8 mouse cellular contexts compared by ENCODE assay signal in the genomic region with DNA sequence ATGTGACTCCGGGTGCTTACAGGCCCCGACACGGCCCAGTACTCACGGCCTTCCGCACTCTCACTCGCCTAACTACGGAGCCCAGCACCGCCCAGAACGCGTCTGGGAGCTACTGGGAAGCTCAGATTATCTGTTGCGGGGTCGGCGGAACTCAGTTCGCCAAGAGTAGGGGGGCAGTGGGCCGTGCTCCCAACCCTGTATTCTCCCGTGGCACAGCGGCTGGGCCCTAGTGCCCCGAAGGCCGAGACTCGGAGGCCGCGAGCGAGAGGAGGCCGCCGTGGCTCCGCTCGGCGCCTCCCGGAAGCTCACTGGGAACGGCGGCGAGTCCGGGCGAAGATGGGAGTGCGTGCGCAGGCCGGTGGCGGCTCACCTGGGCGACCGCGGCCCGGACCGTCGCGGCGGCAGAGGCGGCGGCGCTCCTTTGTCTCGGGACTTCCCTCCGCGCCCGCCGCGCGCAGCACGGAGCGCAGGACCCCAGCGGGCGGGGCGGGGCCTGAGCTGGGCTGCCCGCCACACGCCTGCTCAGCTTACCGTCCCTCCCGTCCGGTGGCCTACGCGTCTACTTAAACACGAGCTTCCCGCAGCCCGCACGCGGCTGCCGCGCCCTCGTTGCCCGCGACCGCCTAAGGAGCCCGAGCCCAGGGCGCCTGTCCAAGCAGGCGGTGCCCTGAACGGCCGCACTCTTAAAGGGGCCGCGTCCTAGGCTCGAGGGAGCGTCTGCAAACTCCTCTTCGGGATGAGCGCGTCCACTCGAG. TPM values are rescaled to one million over a fixed set of nuclear protein-coding genes. Genes with fewer than 3 reads are reported as not detected.
A peak's percentile ranks its signal among the peaks of the same experiment; 100 is the strongest.
DNase-seq lines count a peak whose midpoint lies in the region; ATAC-seq and TF ChIP-seq lines count a peak whose summit lies in the region.

No protein-coding gene starts in this region.

- no peaks in the 10 kb centered on the region for H3K27me3 ChIP-seq in ES-Bruce4 (ENCODE audit: control insufficient read depth, insufficient read depth, low read length, poor library complexity, severe bottlenecking)
- no peaks in the 10 kb centered on the region for H3K27me3 ChIP-seq in neural tube, embryonic 14.5 days (ENCODE audit: control insufficient read depth, insufficient read depth, low read length)

- intact Hi-C loops in heart, postnatal 36 days (cut with DNase I): loop anchor here (2.0 to 5.0 kb wide), 4 partner anchors 88 to 256 kb away; partner anchors contain the start of genes BC003965, Clcn7, Cramp1l and Ift140

- peak; percentile 98 for DNase-seq in brain, embryonic 14.5 days (ENCODE audit: low read depth)
- peak; percentile 54 for DNase-seq in fat pad, adult 2 months (ENCODE audit: extremely low read depth, low read depth, low spot score)
- DNase-seq in heart, postnatal 36 days: peak; percentile 91 to 99
- peak; percentile 82 to 93 for DNase-seq in layer of hippocampus, adult 8-10 months (ENCODE audit: low spot score in 2 of 2)
- DNase-seq in lung, adult 2 months: peak; percentile 96
- peak; percentile 92 for DNase-seq in testis, postnatal 14 days (ENCODE audit: low spot score)

- H3K9ac ChIP-seq in ES-Bruce4 (ENCODE audit: low read depth, poor library complexity, severe bottlenecking): peak overlapping the region; percentile 91
- H3K9ac ChIP-seq in neural tube, embryonic 14.5 days (replicated peaks; ENCODE audit: low read depth, low read length): peak overlapping the region; percentile 87

- TF ChIP-seq CTCF in ES-Bruce4 (IDR thresholded peaks at IDR 0.05; ENCODE audit: low read depth, low read length): no peak
- no peak for TF ChIP-seq CTCF in brain, embryonic 14.5 days (IDR thresholded peaks at IDR 0.05; ENCODE audit: borderline replicate concordance, extremely low read depth, insufficient read depth, insufficient read length)
- no peak for TF ChIP-seq CTCF in lung, adult 2 months (IDR thresholded peaks at IDR 0.05; ENCODE audit: insufficient read depth, low read length)

- no peak for TF ChIP-seq POLR2A in ES-Bruce4 (IDR thresholded peaks at IDR 0.05; ENCODE audit: insufficient read depth, low read length)
- TF ChIP-seq POLR2A in brain, embryonic 14.5 days (IDR thresholded peaks at IDR 0.05; ENCODE audit: borderline replicate concordance, extremely low read depth, insufficient read depth, insufficient read length, poor library complexity, severe bottlenecking): peak; percentile 98
- TF ChIP-seq POLR2A in lung, adult 2 months (IDR thresholded peaks at IDR 0.05; ENCODE audit: borderline replicate concordance, extremely low read depth, low read depth, low read length): peak; percentile 47; the same call in 1 of the 2 replicates

- no peak for TF ChIP-seq EP300 in ES-Bruce4 (IDR thresholded peaks at IDR 0.05; ENCODE audit: insufficient read depth, low read depth, low read length)

- peak overlapping the region; percentile 96 for H3K4me2 ChIP-seq in neural tube, embryonic 14.5 days (ENCODE audit: low read depth, low read length)

- peak overlapping the region; percentile 89 for H3K27ac ChIP-seq in ES-Bruce4 (ENCODE audit: insufficient read depth, low read length)
- peak overlapping the region; percentile 99 for H3K27ac ChIP-seq in neural tube, embryonic 14.5 days (ENCODE audit: low read depth, low read length)

- WGBS in lung, adult 2 months: under 1% methylated on average over 92 of the region's 92 CpGs
- under 1% methylated on average over 87 of the region's 92 CpGs for WGBS in neural tube, embryonic 14.5 days

- peak overlapping the region; percentile 95 for H3K4me3 ChIP-seq in ES-Bruce4 (ENCODE audit: low read depth, low read length)
- H3K4me3 ChIP-seq in lung, adult 2 months (replicated peaks; ENCODE audit: extremely low read depth, low read depth, low read length): peak overlapping the region; percentile 92
- peak overlapping the region; percentile 76 for H3K4me3 ChIP-seq in neural tube, embryonic 14.5 days (ENCODE audit: low read depth, low read length)

- peaks cover 22% of the 10 kb centered on the region for H3K36me3 ChIP-seq in ES-Bruce4 (ENCODE audit: control insufficient read depth, insufficient read depth, low read length, poor library complexity, severe bottlenecking)
- H3K36me3 ChIP-seq in neural tube, embryonic 14.5 days (ENCODE audit: control insufficient read depth, insufficient read depth, low read length): peaks cover 7% of the 10 kb centered on the region

- H3K4me1 ChIP-seq in ES-Bruce4 (ENCODE audit: control insufficient read depth, insufficient read depth, low read length): peaks cover 2% of the 10 kb centered on the region
- H3K4me1 ChIP-seq in lung, adult 2 months (ENCODE audit: control insufficient read depth, insufficient read depth, low read length): peaks cover 24% of the 10 kb centered on the region
- peaks cover 21% of the 10 kb centered on the region for H3K4me1 ChIP-seq in neural tube, embryonic 14.5 days (ENCODE audit: control insufficient read depth, insufficient read depth, low read length)

- no peaks in the 10 kb centered on the region for H3K9me3 ChIP-seq in ES-Bruce4 (replicated peaks; ENCODE audit: control insufficient read depth, insufficient read depth, low read length, poor library complexity, severe bottlenecking)
- H3K9me3 ChIP-seq in neural tube, embryonic 14.5 days (ENCODE audit: control insufficient read depth, low read length): no peaks in the 10 kb centered on the region

- ATAC-seq in neural tube, embryonic 14.5 days (ENCODE audit: low read depth): peak; percentile 91

RNA-seq across cellular contexts. Expression of gene Ube2i, which starts 1.3 kb away (rescaled TPM):
- 430 and 432 TPM in 2 replicates for polyA plus RNA-seq in ES-Bruce4 (2011; ENCODE audit: insufficient read depth, insufficient read length, low read depth, missing spikeins)
- 481 and 573 TPM in 2 replicates for polyA plus RNA-seq in brain, embryonic 14.5 days (2012; rRNA removed)
- 10 to 100 TPM; 84.3 to 95.1 TPM for total RNA-seq in heart, postnatal 36 days (2021)
- 100 to 1,000 TPM; 212 to 231 (median 228) TPM for total RNA-seq in layer of hippocampus, adult 8-10 months (2022)
- polyA plus RNA-seq in lung, adult 2 months (2012; rRNA removed): 138 and 178 TPM in 2 replicates
- 405 and 444 TPM in 2 replicates for polyA plus RNA-seq in neural tube, embryonic 14.5 days (2014; fragmentation: Nextera tagmentation; extraction: Ambion mirVana)

RNA-seq across cellular contexts. Expression of gene Baiap3, which starts 17.0 kb away (rescaled TPM):
- polyA plus RNA-seq in ES-Bruce4 (2011; ENCODE audit: insufficient read depth, insufficient read length, low read depth, missing spikeins): 1.3 and 1.6 TPM in 2 replicates
- 15.6 and 16.6 TPM in 2 replicates for polyA plus RNA-seq in brain, embryonic 14.5 days (2012; rRNA removed)
- under 1 TPM; 0.42 to 0.43 TPM for total RNA-seq in heart, postnatal 36 days (2021)
- total RNA-seq in layer of hippocampus, adult 8-10 months (2022): 10 to 100 TPM in 3 of 4 experiments, 1 to 10 TPM in 1; 9.6 to 16.7 (median 11.0) TPM
- 23.8 and 28.3 TPM in 2 replicates for polyA plus RNA-seq in lung, adult 2 months (2012; rRNA removed)
- 5.8 and 7.1 TPM in 2 replicates for polyA plus RNA-seq in neural tube, embryonic 14.5 days (2014; fragmentation: Nextera tagmentation; extraction: Ambion mirVana)

RNA-seq across cellular contexts. Expression of gene Prss34, which starts 25.1 kb away (rescaled TPM):
- polyA plus RNA-seq in ES-Bruce4 (2011; ENCODE audit: insufficient read depth, insufficient read length, low read depth, missing spikeins): not detected in 2 replicates
- 0.08 and 0.19 TPM in 2 replicates for polyA plus RNA-seq in brain, embryonic 14.5 days (2012; rRNA removed)
- total RNA-seq in heart, postnatal 36 days (2021): under 1 TPM; 0.22 to 0.25 TPM
- not detected for total RNA-seq in layer of hippocampus, adult 8-10 months (2022)
- polyA plus RNA-seq in lung, adult 2 months (2012; rRNA removed): 0.27 and 0.46 TPM in 2 replicates
- not detected in 2 replicates for polyA plus RNA-seq in neural tube, embryonic 14.5 days (2014; fragmentation: Nextera tagmentation; extraction: Ambion mirVana)

RNA-seq across cellular contexts. Expression of gene Tsr3, which starts 33.2 kb away (rescaled TPM):
- polyA plus RNA-seq in ES-Bruce4 (2011; ENCODE audit: insufficient read depth, insufficient read length, low read depth, missing spikeins): 23.5 and 25.2 TPM in 2 replicates
- 40.8 and 54.0 TPM in 2 replicates for polyA plus RNA-seq in brain, embryonic 14.5 days (2012; rRNA removed)
- total RNA-seq in heart, postnatal 36 days (2021): 10 to 100 TPM in 1 of 2 experiments, 1 to 10 TPM in 1; 8.6 to 11.0 TPM
- total RNA-seq in layer of hippocampus, adult 8-10 months (2022): 10 to 100 TPM; 22.9 to 28.4 (median 24.9) TPM
- 16.9 TPM in 2 replicates for polyA plus RNA-seq in lung, adult 2 months (2012; rRNA removed)
- 56.4 and 57.1 TPM in 2 replicates for polyA plus RNA-seq in neural tube, embryonic 14.5 days (2014; fragmentation: Nextera tagmentation; extraction: Ambion mirVana)

RNA-seq across cellular contexts. Expression of gene Gnptg, which starts 33.2 kb away (rescaled TPM):
- polyA plus RNA-seq in ES-Bruce4 (2011; ENCODE audit: insufficient read depth, insufficient read length, low read depth, missing spikeins): 15.2 and 19.5 TPM in 2 replicates
- polyA plus RNA-seq in brain, embryonic 14.5 days (2012; rRNA removed): 75.1 and 108 TPM in 2 replicates
- total RNA-seq in heart, postnatal 36 days (2021): 10 to 100 TPM; 13.9 TPM
- 10 to 100 TPM; 70.8 to 79.1 (median 76.3) TPM for total RNA-seq in layer of hippocampus, adult 8-10 months (2022)
- 46.3 and 55.6 TPM in 2 replicates for polyA plus RNA-seq in lung, adult 2 months (2012; rRNA removed)
- 88.4 and 110 TPM in 2 replicates for polyA plus RNA-seq in neural tube, embryonic 14.5 days (2014; fragmentation: Nextera tagmentation; extraction: Ambion mirVana)

Comparison
In these comparisons a context has a peak if more than half of its experiments do, and no peak if none do; other contexts are left out.
1. Peak in every context shown above with its lines: DNase-seq, ATAC-seq, H3K4me3 ChIP-seq and H3K27ac ChIP-seq.